Mouse (Mus musculus) CH12.LX (cell line): Measurements from ENCODE around the gene Map4k3. TPM values are rescaled to one million over a fixed set of nuclear protein-coding genes. Genes with fewer than 3 reads are reported as not detected.

Experiments
- DNase-seq: peaks from one replicate; pipeline ENCODE4 v3.0.0-alpha.2; 2013; ENCODE audit errors: extremely low read depth
- H3K27ac ChIP-seq: 2 replicates; pipeline ENCODE4 v1.5.1; 2012; ENCODE audit warnings: low read depth, mild to moderate bottlenecking, control low read depth, moderate library complexity; ENCODE audit not compliant: insufficient read depth
- H3K27me3 ChIP-seq: replicated peaks from 2 replicates; pipeline ENCODE3; 2012; ENCODE audit warnings: inconsistent platforms
- H3K36me3 ChIP-seq, 2 experiments: replicated peaks in 1 of 2; 2 replicates each; pipeline versions ENCODE3 to v1.6.1; 2012; ENCODE audit warnings: inconsistent platforms in 1 of 2, low read length in 1 of 2, mild to moderate bottlenecking in 1 of 2, mixed read lengths in 1 of 2, moderate library complexity in 1 of 2; ENCODE audit not compliant: control insufficient read depth in 1 of 2, insufficient read depth in 1 of 2
- H3K4me1 ChIP-seq, 2 experiments: 2 replicates each; pipeline ENCODE4 v1.6.1; 2012; ENCODE audit warnings: inconsistent platforms in 1 of 2, moderate library complexity in 1 of 2; ENCODE audit not compliant: insufficient read depth in 2 of 2, control insufficient read depth in 1 of 2
- H3K4me2 ChIP-seq: 2 replicates; pipeline ENCODE4 v1.6.1; 2012; ENCODE audit warnings: low read depth, mild to moderate bottlenecking, control low read depth; ENCODE audit not compliant: poor library complexity, insufficient read depth, severe bottlenecking
- H3K4me3 ChIP-seq, 3 experiments: fragments of 150-350 bp in 1 of 3; sonication (generic) in 1 of 3; replicated peaks in 1 of 3; 2 replicates each; pipeline versions ENCODE3 to v1.5.1; 2011 to 2012; ENCODE audit warnings: low read depth in 2 of 3, low read length in 2 of 3, mild to moderate bottlenecking in 2 of 3, moderate library complexity in 2 of 3, control low read depth in 1 of 3, improper control_type of control experiment in 1 of 3, inconsistent platforms in 1 of 3, mixed read lengths in 1 of 3; ENCODE audit not compliant: poor library complexity in 1 of 3
- H3K79me2 ChIP-seq: replicated peaks from 2 replicates; pipeline ENCODE4 v1.6.1; 2012; ENCODE audit warnings: mild to moderate bottlenecking, moderate library complexity; ENCODE audit not compliant: control insufficient read depth, poor library complexity, insufficient read depth, severe bottlenecking; ENCODE audit errors: extremely low read depth
- H3K9ac ChIP-seq: 2 replicates; pipeline ENCODE4 v1.6.1; 2012; ENCODE audit warnings: low read depth, mild to moderate bottlenecking, control low read depth, moderate library complexity; ENCODE audit not compliant: insufficient read depth
- H3K9me3 ChIP-seq: replicated peaks from 2 replicates; pipeline ENCODE3; 2012; ENCODE audit warnings: low read length, inconsistent platforms, mixed read lengths
- BHLHE40 ChIP-seq: IDR thresholded peaks from 2 replicates; pipeline ENCODE4 v1.6.1; 2011; ENCODE audit warnings: mild to moderate bottlenecking, low read depth, low read length, improper control_type of control experiment
- CHD1 ChIP-seq: IDR thresholded peaks from 2 replicates; pipeline ENCODE4 v1.6.1; 2012; ENCODE audit warnings: low read depth, low read length, improper control_type of control experiment, inconsistent platforms
- CHD2 ChIP-seq: IDR thresholded peaks from 2 replicates; pipeline ENCODE4 v1.6.1; 2011; ENCODE audit warnings: low read length, improper control_type of control experiment
- CTCF ChIP-seq, 2 experiments: IDR thresholded peaks in 1 of 2; conservative IDR thresholded peaks in 1 of 2; 2 replicates each; pipeline ENCODE4 v1.5.1; 2011 to 2012; ENCODE audit warnings: low read depth in 2 of 2, low read length in 2 of 2, improper control_type of control experiment in 1 of 2, inconsistent platforms in 1 of 2, mild to moderate bottlenecking in 1 of 2, moderate library complexity in 1 of 2
- E2F4 ChIP-seq: IDR thresholded peaks from 2 replicates; pipeline ENCODE4 v1.6.1; 2011; ENCODE audit warnings: low read depth, low read length, improper control_type of control experiment; ENCODE audit not compliant: insufficient replicate concordance
- ELF1 ChIP-seq: IDR thresholded peaks from 2 replicates; pipeline ENCODE4 v1.6.1; 2014; ENCODE audit warnings: low read depth, mild to moderate bottlenecking, inconsistent platforms, low read length, improper control_type of control experiment
- EP300 ChIP-seq: IDR thresholded peaks from 2 replicates; pipeline ENCODE4 v1.6.1; 2011; ENCODE audit warnings: low read length, improper control_type of control experiment
- ETS1 ChIP-seq: conservative IDR thresholded peaks from 2 replicates; pipeline ENCODE4 v1.6.1; 2012; ENCODE audit warnings: low read depth, mild to moderate bottlenecking, inconsistent platforms, low read length, improper control_type of control experiment, moderate library complexity
- GABPA ChIP-seq: IDR thresholded peaks from 2 replicates; pipeline ENCODE4 v1.6.1; 2012; ENCODE audit warnings: low read depth, low read length, improper control_type of control experiment, inconsistent platforms; ENCODE audit not compliant: insufficient replicate concordance
- HCFC1 ChIP-seq: IDR thresholded peaks from 2 replicates; pipeline ENCODE4 v1.6.1; 2012; ENCODE audit warnings: low read depth, mild to moderate bottlenecking, inconsistent platforms, low read length, improper control_type of control experiment
- IRF4 ChIP-seq: IDR thresholded peaks from 2 replicates; pipeline ENCODE4 v1.6.1; 2014; ENCODE audit warnings: low read depth, mild to moderate bottlenecking, inconsistent platforms, low read length, improper control_type of control experiment
- JUN ChIP-seq: IDR thresholded peaks from 2 replicates; pipeline ENCODE4 v1.6.1; 2011; ENCODE audit warnings: low read depth, mild to moderate bottlenecking, low read length, improper control_type of control experiment, moderate library complexity; ENCODE audit not compliant: insufficient read depth
- JUND ChIP-seq: conservative IDR thresholded peaks from 2 replicates; pipeline ENCODE4 v1.6.1; 2011; ENCODE audit warnings: low read depth, low read length, improper control_type of control experiment
- KAT2A ChIP-seq: IDR thresholded peaks from 2 replicates; pipeline ENCODE4 v1.6.1; 2012; ENCODE audit warnings: low read length, improper control_type of control experiment, inconsistent platforms; ENCODE audit not compliant: insufficient replicate concordance
- MAFK ChIP-seq: IDR thresholded peaks from 2 replicates; pipeline ENCODE4 v1.6.1; 2011; ENCODE audit warnings: low read length, improper control_type of control experiment; ENCODE audit not compliant: insufficient replicate concordance
- MAX ChIP-seq: IDR thresholded peaks from 2 replicates; pipeline ENCODE4 v1.6.1; 2011; ENCODE audit warnings: low read length, improper control_type of control experiment
- MAZ ChIP-seq: IDR thresholded peaks from 2 replicates; pipeline ENCODE4 v1.6.1; 2012; ENCODE audit warnings: low read depth, mild to moderate bottlenecking, inconsistent platforms, low read length, improper control_type of control experiment, moderate library complexity
- MEF2A ChIP-seq: IDR thresholded peaks from 2 replicates; pipeline ENCODE4 v1.6.1; 2014; ENCODE audit warnings: low read depth, mild to moderate bottlenecking, inconsistent platforms, low read length, improper control_type of control experiment, borderline replicate concordance
- MXI1 ChIP-seq: IDR thresholded peaks from 2 replicates; pipeline ENCODE4 v1.6.1; 2011; ENCODE audit warnings: mild to moderate bottlenecking, low read depth, low read length, improper control_type of control experiment
- MYC ChIP-seq: IDR thresholded peaks from 2 replicates; pipeline ENCODE4 v1.6.1; 2011; ENCODE audit warnings: low read depth, mild to moderate bottlenecking, improper control_type of control experiment, low read length
- NELFE ChIP-seq: IDR thresholded peaks from 2 replicates; pipeline ENCODE4 v1.6.1; 2011; ENCODE audit warnings: low read depth, low read length, improper control_type of control experiment
- NRF1 ChIP-seq: IDR thresholded peaks from 2 replicates; pipeline ENCODE4 v1.6.1; 2014; ENCODE audit warnings: low read depth, mild to moderate bottlenecking, inconsistent platforms, low read length, improper control_type of control experiment, moderate library complexity
- PAX5 ChIP-seq: IDR thresholded peaks from 2 replicates; pipeline ENCODE4 v1.6.1; 2012; ENCODE audit warnings: low read length, inconsistent platforms, mixed read lengths
- POLR2A ChIP-seq: IDR thresholded peaks from 2 replicates; pipeline ENCODE4 v1.6.1; 2011; ENCODE audit warnings: low read depth, mild to moderate bottlenecking, improper control_type of control experiment, low read length
- POLR2AphosphoS2 ChIP-seq: IDR thresholded peaks from 2 replicates; pipeline ENCODE4 v1.6.1; 2011; ENCODE audit warnings: low read depth, low read length, improper control_type of control experiment
- RAD21 ChIP-seq: IDR thresholded peaks from 2 replicates; pipeline ENCODE4 v1.6.1; 2011; ENCODE audit warnings: low read depth, mild to moderate bottlenecking, low read length, improper control_type of control experiment, moderate library complexity
- RCOR1 ChIP-seq: conservative IDR thresholded peaks from 2 replicates; pipeline ENCODE4 v1.6.1; 2012; ENCODE audit warnings: low read depth, mild to moderate bottlenecking, inconsistent platforms, low read length, improper control_type of control experiment
- SIN3A ChIP-seq: IDR thresholded peaks from 2 replicates; pipeline ENCODE4 v1.6.1; 2012; ENCODE audit warnings: low read length, improper control_type of control experiment, inconsistent platforms
- SMC3 ChIP-seq: IDR thresholded peaks from 2 replicates; pipeline ENCODE4 v1.6.1; 2011; ENCODE audit warnings: low read depth, low read length, improper control_type of control experiment
- TBP ChIP-seq: conservative IDR thresholded peaks from 2 replicates; pipeline ENCODE4 v1.6.1; 2011; ENCODE audit warnings: low read depth, low read length, improper control_type of control experiment
- TCF12 ChIP-seq: IDR thresholded peaks from 2 replicates; pipeline ENCODE4 v1.6.1; 2014; ENCODE audit warnings: low read depth, mild to moderate bottlenecking, inconsistent platforms, low read length, improper control_type of control experiment
- UBTF ChIP-seq: IDR thresholded peaks from 2 replicates; pipeline ENCODE4 v1.6.1; 2012; ENCODE audit warnings: low read depth, mild to moderate bottlenecking, inconsistent platforms, low read length, improper control_type of control experiment, moderate library complexity
- USF1 ChIP-seq: IDR thresholded peaks from 2 replicates; pipeline ENCODE4 v1.6.1; 2014; ENCODE audit warnings: low read depth, mild to moderate bottlenecking, inconsistent platforms, low read length, improper control_type of control experiment
- USF2 ChIP-seq: conservative IDR thresholded peaks from 2 replicates; pipeline ENCODE4 v1.6.1; 2011; ENCODE audit warnings: low read depth, low read length, improper control_type of control experiment
- ZC3H11A ChIP-seq: IDR thresholded peaks from 2 replicates; pipeline ENCODE4 v1.6.1; 2012; ENCODE audit warnings: low read depth, mild to moderate bottlenecking, inconsistent platforms, low read length, improper control_type of control experiment
- ZKSCAN1 ChIP-seq: IDR thresholded peaks from 2 replicates; pipeline ENCODE4 v1.6.1; 2012; ENCODE audit warnings: low read depth, inconsistent platforms, low read length, improper control_type of control experiment, borderline replicate concordance
- ZMIZ1 ChIP-seq: IDR thresholded peaks from 2 replicates; pipeline ENCODE4 v1.6.1; 2012; ENCODE audit warnings: low read depth, mild to moderate bottlenecking, inconsistent platforms, low read length, improper control_type of control experiment
- ZNF384 ChIP-seq: IDR thresholded peaks from 2 replicates; pipeline ENCODE4 v1.6.1; 2012; ENCODE audit warnings: low read depth, low read length, improper control_type of control experiment, inconsistent platforms
- dilution Hi-C: fragments of 300-500 bp; cut with MboI; formaldehyde crosslinking; loops from 2 replicates; pipeline ENCODE4 v1.14.3; 2020; ENCODE audit warnings: low sequenced_read_pairs; ENCODE audit not compliant: extremely low pct_unique_long_range_greater_than_20kb, extremely low pct_ligation_motif_present
- in situ Hi-C: fragments of 300-500 bp; cut with MboI; formaldehyde crosslinking; loops from 3 replicates; pipeline ENCODE4 v1.14.3; 2019; ENCODE audit warnings: low sequenced_read_pairs, low pct_ligation_motif_present, low pct_unique_long_range_greater_than_20kb, mixed read lengths
- polyA plus RNA-seq: library from polyadenylated mRNA; unstranded; fragments of >175 nt; gene quantifications from 2 replicates; pipeline ENCODE4 v1.2.1, GENCODE M21; 2012; ENCODE audit warnings: low read depth; ENCODE audit not compliant: insufficient read length
- total RNA-seq, 2 experiments: library from RNA; depleted of rRNA; stranded (reverse); fragments of 300-350 nt in 1 of 2; fragments of >200 nt in 1 of 2; gene quantifications; 2 replicates each; pipeline ENCODE4 v1.2.3; 2012 to 2014

The Map4k3 gene
- total RNA-seq (2012; rRNA removed): 2.4 and 2.7 TPM in 2 replicates
- 4.3 and 4.4 TPM in 2 replicates for total RNA-seq (2014; rRNA removed)
- 3.2 and 3.4 TPM in 2 replicates for polyA plus RNA-seq

DNA sequence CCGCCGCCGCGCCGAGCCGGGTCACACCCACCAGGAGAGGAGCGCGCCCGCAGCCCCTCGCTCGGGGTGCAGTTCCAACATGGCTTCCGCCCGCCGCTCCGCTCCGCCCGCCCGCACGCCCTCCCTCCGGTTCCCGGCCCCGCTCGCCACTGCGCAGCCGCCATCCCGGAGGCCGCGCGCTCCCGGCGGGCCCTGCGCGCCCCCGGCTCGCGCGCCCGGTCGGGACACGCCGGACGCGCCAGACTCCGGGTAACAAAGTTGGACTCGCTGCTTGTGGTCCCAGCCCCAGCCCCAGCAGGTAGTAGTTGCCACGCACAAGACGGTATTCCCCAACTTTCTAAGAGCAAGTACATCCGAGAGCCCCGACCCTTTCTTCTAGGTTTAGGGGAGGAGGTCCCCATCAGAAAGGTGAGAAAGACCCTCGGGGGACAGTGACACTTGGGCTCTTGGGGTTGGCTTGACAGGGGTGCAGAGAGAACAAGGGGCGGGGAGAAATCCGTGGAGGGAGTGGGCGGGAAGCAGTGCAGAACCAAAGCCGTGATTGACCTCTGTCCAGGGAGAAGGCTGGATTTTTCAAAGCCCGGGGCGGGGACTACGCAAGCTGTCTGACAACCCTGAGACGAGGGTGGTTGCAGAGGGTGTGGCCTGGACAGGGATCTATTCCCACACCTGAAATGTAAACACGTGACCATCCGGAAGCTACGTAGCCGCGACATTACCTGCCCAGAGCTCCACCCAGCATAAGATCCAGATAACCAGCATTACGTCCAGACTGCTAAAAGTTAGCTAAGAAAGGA is at the start of gene Map4k3:
Gene Map4k3, minus strand, starts transcription at position 424 of the 797 bp plus-strand sequence.
- Histone ChIP-seq H3K4me2 (peak within 1 kb of the TSS; percentile 97), H3K27me3 (no peaks in the 10 kb centered on the region), H3K9ac (peak within 1 kb of the TSS; percentile 92), H3K9me3 (no peaks in the 10 kb centered on the region), H3K4me1 (peaks cover 10 to 39% of the 10 kb centered on the region in 2 experiments), H3K4me3 (peak within 1 kb of the TSS; percentile 71 to 87 (median 86)), H3K79me2 (no peaks in the 10 kb centered on the region; the same call in 1 of the 2 replicates), H3K36me3 (peaks cover 0 to 5% of the 10 kb centered on the region in 2 experiments), H3K27ac (no peak within 1 kb of the TSS)
- peak; percentile 37 for DNase-seq
- in situ Hi-C loops: no loop called here
- no peak for TF ChIP-seq MAZ
- TF ChIP-seq USF2: peak; percentile 71
- no peak for TF ChIP-seq ZKSCAN1
- peak; percentile 68 for TF ChIP-seq MAX
- TF ChIP-seq MYC: no peak
- TF ChIP-seq UBTF: no peak
- peak; percentile 77 for TF ChIP-seq BHLHE40
- TF ChIP-seq CHD2: 0 out of 2 replicates have a peak, but pooled peaks have one; percentile 14
- no peak for TF ChIP-seq JUN
- no peak for TF ChIP-seq ZNF384
- TF ChIP-seq GABPA: no peak
- TF ChIP-seq HCFC1: no peak
- TF ChIP-seq RAD21: no peak
- TF ChIP-seq SMC3: no peak
- TF ChIP-seq IRF4: no peak
- TF ChIP-seq RCOR1: 0 out of 2 replicates have a peak, but pooled peaks have one; percentile 51
- no peak for TF ChIP-seq CTCF (conservative IDR thresholded peaks at IDR 0.05 in 1 of 2, IDR thresholded peaks at IDR 0.05 in 1 of 2; ENCODE audit: low read depth in 2 of 2, low read length in 2 of 2)
- no peak for TF ChIP-seq JUND
- TF ChIP-seq NRF1: peak; percentile 84
- TF ChIP-seq ZMIZ1: 0 out of 2 replicates have a peak, but pooled peaks have one; percentile 26
- no peak for TF ChIP-seq ETS1
- TF ChIP-seq POLR2A: peak; percentile 44; the same call in 1 of the 2 replicates
- TF ChIP-seq CHD1: no peak
- TF ChIP-seq TBP: no peak
- TF ChIP-seq ZC3H11A: no peak
- TF ChIP-seq MXI1: peak; percentile 3; the same call in 1 of the 2 replicates
- TF ChIP-seq MAFK: no peak
- no peak for TF ChIP-seq KAT2A
- peak; percentile 32; the same call in 1 of the 2 replicates for TF ChIP-seq ELF1
- 0 out of 2 replicates have a peak, but pooled peaks have one; percentile 31 for TF ChIP-seq SIN3A
- TF ChIP-seq PAX5: no peak
- TF ChIP-seq EP300: no peak
- no peak for TF ChIP-seq POLR2AphosphoS2
- 0 out of 2 replicates have a peak, but pooled peaks have one; percentile 5 for TF ChIP-seq TCF12
- peak; percentile 70 for TF ChIP-seq USF1
- no peak for TF ChIP-seq MEF2A
- no peak for TF ChIP-seq NELFE
- no peak for TF ChIP-seq E2F4
- dilution Hi-C loops: no loop called here
